Mouse (Mus musculus): ENCODE results near the gene Sumo1.

Gene Sumo1

DNA sequence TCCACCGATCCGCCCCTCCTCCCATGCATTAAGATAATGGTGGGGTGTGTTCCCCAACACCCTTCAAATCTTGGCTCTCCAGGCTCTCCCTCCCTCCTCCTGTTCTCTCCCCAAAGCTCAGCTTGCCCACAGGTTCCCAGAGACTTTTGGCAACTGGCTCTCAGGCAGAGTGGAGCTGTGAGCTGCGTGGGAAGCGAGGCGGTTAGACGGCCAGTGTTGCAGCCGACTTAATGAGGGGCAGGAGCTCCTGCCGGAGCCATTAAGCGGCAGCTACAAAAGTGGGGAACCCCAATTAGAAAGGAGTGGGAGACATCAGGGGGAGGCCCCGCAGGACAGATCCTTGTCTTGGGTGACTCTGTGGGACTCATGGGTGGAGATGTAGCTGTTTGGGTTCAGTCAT, 78.3 kb downstream of the Sumo1 start:
- DNase-seq: no peak

DNA sequence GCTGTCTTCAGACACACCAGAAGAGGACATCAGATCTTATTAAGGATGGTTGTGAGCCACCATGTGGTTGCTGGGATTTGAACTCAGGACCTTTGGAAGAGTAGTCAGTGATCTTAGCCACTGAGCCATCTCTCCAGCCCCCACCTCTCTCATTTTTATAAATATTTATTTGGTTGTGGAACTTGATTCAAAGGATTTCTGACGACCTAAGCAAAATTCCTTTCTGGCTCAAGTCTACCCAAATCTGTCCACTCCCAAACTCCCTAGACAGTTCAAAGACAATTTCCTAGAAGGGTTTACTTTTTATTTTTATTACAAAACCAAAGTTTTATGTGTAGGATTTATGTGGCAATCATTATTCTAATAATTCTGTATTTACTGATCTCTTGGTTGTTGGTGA, 81.4 kb downstream of the Sumo1 start:
- DNase-seq: no peak

DNA sequence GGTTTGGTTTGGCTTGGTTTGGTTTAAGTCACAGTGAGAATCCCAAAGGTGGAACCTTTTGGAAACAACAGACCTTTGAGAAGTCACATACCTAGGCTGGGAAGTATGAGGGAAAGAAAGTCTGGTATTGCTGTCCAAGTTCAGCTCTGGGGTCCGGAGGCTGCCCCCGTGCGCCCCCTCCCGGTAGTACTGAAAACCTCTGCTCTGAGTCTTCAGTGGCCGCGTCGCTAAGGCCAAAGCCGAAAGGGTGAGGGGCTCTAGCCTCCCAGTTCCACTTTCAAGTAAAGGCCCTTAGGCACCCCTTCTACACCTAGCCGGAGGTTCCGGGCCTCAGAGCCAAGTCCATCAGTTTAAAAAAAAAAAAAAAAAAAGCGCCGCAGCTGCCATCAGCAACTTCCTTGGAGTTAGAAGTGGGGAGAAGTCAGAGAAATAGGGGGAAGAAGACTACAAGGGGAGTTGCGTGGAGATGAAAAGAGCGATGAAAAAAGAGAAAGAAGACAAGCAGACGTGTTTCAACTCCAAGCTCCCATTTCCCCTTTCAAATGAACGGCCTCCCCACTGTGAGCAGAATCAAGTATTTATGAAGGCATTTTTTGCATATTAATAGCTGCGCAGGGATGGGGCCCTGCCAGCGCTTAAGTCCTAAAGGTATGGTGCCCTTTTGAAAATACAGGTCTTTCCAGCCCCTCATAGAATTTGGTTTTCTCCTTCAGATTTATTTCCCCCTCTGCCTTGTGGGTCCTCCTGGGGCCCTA, 85.8 kb downstream of the Sumo1 start:
- DNase-seq: peak; percentile 76

DNA sequence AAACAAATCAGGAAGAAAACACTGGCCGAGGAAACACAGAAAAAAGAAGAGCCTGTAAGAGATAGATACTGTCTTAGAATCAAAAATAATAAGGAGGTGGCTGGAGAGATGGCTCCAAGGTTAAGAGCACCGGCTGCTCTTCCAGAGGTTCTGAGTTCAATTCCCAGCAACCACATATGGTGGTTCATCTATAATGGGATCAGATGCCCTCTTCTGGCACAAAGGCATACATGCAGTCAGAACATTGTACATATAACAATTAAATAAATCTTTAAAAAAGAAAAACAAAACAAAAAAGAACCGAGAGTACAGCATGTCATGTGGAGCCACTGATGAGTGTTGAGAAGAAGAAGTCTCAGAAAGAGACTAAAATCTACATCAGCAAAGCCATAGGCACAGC, 89.8 kb downstream of the Sumo1 start:
- no peak for DNase-seq

DNA sequence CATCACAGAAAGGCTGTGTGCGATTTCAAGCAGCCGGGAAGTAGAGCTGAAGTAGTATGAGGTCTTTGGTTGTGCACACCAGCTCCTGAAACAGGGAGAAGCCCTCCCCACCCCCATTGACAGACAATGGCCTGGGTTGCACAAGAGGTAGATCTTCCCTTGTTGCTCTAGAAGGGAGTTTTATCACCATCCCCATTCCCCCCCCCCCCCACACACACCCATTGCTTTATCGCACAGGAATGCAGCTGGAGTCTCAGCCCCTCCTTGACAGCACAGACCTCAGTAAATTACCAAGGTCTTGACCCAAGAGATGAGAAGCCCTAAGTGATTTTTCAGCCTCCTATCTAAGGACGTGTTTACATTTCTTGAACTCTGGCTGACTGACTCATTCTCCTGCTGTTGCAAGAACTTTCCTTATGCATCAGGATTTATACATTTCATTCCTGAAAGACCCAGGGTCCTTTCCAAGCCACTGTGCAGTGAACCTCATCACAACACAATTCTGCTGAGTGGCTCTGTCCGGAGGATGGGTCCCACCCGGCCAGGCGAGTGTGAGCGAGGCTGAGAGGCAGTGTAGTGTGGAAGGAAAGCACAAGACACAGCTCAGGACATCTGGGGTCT, 90.4 kb downstream of the Sumo1 start:
- no peak for DNase-seq

DNA sequence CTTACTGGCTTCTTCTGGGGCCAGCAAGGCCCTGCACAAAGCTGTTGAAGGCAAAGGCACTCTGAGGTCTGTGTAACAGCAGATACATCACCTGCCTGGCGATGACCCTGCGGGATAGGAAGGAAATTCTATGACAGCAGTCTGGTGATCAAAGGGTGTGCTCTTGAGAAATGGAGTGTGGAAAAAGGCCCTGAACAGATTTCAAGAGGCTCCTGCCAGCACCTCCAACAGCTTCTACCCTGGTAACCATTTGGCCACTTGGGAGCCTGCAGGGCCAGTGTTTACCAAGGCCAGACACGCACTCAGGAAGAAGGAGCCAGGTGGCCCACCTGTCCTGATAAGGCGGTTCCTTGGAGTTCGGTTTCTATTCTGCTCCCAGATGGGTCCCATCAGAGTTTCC, 91.3 kb downstream of the Sumo1 start:
- DNase-seq: peak; percentile 58

DNA sequence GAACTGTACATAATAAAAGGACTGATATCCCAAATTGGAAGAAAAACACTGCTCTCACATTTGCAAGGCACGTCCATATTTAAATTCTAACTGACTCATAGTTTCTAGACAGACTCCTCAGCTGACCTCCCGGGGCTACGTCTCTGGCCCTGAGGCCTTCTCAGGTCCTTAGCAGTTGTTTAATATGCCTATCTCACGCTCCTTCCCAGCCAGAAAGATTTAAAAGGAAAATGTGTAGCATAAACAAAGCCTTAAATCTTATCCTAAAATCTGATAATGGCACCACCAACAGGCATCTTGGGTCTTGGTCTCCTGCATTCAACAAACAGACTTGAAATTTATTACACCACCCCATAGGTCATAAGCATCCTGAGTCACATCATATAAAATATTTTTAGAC, 91.9 kb downstream of the Sumo1 start:
- DNase-seq: no peak

DNA sequence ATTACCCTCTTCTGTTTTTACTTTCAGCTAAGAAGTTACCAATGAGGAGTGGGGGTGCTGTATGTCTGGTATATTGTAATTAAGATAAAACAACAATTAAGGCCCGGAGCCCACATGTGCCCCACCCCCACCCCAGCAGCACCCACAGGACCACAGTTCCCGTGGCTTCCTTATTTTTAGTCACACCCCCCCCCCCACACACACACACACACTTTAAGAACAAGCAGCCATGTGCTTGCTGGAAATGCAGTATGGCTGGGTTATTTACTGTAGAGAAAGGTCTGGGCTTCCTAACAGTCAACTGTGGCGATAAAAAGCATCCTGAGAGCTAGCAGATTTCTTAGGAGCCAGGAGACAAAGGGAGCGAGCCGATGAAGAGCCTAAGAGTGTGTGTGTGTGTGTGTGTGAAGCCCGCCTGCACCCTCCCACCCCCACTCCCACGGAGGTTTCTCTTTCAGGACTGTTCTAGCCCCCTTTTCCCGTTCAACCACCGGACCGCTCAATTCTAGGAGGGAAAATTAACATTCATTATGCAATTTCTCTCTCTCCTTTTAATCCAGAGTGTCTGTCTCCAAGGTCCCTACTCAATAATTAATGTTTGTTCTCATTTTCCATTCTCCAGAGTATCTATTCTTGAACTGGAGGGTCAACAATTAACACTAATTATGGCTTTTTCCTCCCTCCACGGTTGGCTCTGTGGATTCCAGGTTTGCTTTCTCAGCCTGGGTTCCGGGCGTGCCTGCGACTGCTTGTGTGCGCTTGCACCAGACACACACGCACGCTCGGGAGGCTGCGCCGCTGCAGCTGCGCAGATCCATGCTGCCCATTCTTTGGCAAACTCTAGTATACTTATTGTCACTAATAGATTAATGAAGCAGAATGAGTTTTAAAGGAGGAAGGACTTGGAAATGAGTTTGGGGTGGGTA, 96.1 kb downstream of the Sumo1 start:
- no peak for DNase-seq

DNA sequence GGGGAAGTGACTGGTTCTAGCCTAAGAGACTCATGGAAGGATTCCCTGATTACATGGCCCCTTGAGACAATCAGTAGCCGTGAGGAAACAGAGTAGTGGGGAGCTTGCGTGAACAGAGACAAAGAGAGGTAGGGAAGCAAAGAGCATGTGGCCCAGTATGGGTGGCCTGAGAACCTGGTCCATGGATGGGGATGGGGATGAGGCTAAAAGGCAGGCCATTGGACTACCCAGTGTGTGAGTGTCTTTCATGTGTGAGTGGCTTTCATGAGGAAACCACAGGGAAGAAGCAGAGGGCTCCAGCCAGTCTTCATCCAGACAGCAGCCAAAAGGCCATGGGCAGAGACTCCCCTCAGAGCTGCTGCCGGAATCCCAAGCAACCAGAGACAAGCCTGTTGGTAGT, 96.8 kb downstream of the Sumo1 start:
- no peak for DNase-seq

DNA sequence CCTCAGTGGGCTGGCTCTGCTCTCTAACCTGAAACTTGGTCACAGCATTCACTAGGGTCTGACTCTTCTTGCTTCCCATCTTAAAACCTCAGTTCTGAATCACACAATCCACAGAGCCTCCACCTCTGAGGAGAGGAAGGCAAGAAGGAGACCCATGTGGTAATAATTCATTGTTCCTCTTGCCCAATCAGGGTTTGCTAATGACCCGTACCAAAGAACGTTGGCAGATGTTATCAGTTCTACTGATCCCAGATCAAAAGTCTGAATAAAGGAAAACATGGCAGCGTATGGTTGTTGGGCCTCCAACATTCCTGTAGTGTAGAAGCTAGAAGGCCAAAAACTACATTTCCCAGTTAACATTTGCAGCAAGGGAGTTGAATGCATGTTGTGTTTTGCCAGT, 99.1 kb downstream of the Sumo1 start:
- no peak for DNase-seq

DNA sequence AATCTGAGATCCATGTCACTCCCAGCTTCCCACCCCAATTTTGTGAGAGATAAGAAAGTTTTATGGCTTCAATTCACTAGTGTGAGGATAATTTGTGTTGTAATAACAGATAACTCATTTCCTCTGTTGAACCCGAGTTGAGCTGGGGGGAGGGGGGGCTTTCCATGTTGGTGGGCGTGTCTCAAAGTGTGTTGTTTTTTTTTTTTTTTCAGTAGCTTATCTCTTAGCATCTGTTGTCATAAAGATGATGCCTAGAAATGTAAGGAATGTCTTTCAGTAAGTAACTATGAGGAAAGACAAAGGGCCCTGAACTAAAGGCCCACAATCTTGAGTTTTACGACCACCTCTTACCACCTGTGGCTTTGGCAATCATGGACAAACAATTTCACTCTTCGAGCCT, 99.9 kb downstream of the Sumo1 start:
- no peak for DNase-seq

DNA sequence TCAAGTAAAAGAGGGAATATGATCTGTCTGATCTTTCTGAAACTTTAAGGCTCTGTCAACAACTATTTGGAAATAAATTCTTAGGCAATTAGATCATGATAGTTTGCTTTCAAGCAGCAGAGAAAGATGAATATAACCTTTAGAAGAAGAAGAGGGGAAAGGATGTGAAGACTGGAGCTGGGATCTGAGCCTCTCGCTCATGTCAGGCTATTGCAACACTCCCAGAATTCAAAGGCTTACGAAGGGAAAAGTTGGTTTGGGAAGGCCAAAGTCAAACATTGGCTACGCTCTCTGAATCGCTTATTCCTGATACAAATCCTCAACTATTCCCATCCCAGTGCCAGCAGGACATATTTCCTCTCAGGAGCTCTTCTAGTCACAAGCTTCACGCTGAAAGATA, 101.3 kb downstream of the Sumo1 start:
- DNase-seq: no peak

DNA sequence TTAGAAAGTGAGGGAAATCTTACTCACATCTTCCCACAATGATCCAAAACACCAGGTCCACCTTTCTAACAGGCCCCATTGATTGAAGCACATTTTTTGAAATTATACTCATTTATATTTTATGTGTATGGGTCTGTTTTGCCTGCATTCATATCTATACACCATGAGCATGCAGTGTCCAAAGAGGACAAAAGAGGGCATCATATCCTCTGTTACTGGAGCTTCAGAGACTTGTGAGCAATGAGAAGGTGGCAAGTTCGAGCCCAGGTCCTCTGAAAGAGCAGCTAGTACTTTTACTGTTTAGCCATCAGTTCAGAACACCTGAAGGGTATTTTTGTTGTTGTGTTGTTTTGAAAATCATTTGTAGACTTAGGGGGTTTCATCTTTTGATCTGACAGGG, 102.4 kb downstream of the Sumo1 start:
- DNase-seq: no peak

DNA sequence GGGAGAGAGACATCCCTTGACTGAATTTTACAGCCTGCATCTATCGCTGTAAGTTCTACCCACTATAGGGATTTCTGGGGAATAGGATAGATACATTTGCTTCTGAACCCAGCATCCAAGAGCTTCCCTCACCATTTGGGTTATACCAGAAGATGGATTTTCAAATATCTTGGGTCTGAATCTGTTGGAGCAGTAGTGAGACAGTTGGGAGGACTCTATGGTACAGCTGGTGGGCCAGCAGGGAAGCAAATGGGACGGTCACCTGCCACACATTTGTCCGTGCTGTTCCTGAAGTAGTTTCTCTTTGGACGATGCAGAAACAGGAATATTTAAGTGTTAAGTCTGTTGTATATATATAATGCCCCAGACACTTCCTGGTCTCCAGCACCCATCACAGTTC, 103.1 kb downstream of the Sumo1 start:
- DNase-seq: no peak

DNA sequence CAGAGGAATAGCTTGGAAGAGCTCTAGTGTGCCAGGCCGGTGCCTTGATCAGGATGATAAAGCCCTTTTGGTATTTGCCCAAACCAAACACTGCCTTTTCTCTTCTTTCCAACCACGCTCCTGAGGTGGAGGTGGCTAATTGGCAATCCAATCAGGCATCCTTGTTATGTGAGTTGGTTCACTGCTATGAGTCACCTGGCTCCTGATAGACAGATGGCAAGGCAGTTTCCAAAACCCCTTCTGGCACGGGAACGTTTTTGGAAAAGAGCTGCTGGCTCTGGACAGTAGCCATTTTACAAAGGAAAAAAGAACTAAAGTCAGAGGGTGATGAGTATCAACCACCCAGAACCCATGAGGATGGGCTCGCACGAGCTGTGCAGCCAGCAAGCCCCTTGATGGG, 103.7 kb downstream of the Sumo1 start:
- no peak for DNase-seq

DNA sequence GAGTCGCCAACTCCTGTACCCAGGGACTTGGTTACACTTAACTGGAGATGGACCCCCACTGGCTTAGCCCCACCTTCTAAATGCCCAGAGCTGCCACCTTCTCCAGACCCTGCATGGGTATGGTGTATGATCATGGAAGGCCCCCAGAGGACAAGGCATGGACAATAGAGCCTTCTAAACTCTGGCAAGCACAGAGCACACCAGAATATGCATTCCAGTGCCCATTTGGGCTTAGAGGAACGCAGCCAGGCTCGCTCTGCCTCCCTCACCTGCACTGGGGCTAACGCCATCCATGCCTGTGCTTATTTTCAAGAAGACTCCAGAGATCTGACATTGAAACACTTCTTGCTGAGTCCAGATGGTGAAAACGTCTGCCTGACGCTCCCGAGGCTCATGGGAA, 104.4 kb downstream of the Sumo1 start:
- DNase-seq: no peak

DNA sequence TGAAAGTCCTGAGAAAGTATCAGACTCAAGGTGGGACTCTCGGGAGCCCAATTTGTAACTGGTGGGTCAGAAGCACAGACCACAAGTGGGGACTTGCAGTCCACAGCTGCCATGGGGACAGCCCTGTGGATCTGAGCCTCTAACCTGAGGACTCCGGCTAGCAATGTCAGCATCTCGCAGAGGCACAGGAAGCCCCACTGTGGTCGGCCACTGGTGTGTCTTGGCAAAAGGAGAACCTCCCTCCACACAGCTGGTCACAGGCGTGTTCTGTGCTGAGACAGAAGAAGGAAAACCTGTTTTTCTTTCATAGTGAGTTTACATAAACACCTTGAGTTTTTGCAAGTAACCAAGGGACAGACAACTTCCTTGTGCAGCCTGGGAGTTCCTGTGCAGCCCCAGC, 104.8 kb downstream of the Sumo1 start:
- DNase-seq: no peak

DNA sequence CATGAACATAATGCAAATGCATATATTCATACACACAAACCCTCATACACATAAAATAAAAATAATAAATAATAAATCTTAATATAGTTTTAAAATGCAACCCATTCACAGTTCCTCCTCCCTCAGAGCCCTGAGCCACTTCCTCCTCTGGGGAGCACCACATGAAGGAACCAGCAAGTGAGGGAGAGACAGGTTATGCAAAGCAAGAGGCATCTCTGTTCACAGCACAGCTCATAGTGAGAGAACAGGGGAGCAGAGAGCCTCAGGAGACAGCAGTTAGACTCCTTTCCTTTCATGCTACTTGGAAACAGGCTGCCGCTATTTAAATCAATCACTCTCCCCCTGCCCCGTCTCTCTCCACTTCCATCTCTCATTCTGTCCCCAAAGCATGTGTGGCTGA, 107.1 kb downstream of the Sumo1 start:
- no peak for DNase-seq

DNA sequence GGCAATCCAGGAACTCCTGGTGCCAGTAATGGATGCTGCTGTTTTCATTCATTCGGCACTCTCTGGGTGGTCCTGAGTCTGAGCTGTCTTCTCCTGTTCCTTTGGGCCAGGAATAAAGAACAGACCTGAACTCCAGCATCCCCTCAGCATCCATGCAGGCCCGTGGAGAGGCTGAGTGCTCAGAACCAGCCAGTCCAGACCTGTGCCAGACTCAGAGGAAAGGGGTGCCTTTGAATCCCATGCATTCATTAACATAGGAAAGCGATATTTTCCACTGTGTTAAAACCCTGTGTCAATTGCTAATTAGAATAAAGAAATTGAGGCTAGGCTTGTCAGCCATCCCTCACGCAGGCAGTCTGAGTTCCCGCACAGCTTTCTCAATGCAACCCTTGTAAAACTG, 116.9 kb downstream of the Sumo1 start:
- DNase-seq: no peak

DNA sequence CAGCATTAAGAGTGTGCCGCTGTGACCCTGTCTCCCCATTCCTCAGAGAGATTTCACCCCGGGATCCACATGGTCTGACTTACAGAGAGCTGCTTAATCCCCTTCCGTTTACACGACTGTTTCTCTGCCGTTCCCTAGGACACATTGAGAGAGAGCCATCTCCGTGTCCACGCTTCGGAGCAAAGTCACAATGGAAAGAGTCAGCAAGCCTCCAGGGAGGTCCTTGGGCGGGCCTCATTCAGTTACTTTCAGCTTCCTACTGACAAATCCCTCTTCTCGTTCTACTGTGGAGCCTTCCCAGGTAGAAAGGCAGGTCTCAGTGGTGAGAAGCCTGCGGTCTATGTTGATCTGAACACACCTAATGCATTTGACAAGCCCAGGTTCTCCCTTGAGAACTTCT, 119.6 kb downstream of the Sumo1 start:
- DNase-seq: peak; percentile 7

DNA sequence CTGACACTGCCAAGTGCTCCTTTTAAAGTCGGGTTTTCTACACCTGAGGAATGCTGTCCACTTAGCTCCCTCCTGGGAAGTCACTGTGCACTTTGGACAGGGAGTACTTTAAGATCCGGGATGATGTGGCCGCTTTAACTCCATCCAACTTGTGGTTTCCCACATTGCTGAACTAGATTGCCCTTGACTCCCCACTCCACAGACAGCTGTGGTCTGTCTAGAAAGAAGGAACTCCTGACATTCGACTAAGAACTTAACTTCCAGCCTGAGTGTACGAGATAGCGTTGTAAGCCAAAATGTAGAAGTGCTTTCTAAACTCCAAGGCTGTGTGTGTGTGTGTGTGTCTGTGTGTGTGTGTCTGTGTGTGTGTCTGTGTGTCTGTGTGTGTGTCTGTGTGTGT, 120.4 kb downstream of the Sumo1 start:
- DNase-seq: peak; percentile 29

DNA sequence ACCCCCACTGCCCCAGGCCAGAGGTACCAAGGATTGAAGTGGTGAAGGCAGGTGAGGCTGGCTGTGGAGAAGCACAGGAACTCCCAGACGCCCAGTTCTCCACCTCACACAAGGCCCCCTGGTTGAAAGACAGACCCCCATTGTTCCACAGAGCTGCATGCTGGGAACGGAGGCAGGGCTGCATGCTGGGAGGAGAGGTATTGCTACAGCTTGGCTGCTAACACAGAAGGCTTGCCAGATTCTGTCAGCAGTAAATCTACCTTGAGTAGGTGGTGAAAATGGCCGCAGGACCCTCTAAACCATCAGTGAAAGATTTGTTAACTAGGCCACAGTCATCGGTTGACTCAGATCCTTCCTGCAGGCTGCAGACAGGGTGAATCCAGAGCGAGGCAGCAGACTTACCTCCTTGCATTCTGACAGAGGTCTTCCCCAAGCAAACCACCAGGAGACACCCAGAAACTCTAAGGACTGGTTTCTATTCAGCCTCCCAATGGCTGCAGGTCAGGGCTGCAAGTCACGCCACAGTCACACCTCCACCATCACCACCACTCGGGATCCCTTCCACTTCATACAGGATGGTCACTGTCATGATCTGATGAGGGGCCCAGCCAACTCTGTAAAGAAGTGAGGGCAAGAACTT, 121.5 kb downstream of the Sumo1 start:
- DNase-seq: no peak

DNA sequence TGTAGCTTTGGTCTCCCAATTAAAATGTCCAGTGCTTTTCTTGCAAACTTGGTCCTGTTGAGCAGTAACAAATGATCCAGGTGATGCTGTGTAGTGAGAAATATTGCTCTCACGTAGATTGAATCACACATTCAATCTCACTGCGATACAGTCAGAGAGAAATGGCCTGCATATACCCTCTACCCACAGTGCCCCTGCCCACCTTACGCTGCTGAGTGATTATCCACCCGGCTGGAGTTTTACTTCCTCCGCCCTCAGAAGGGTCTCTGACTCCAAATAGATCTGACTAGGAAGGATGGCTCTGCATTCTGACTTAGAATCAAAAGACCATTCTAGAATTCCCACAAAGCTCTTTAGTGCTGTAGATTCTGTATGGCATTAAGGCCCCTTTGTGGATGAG, 122.1 kb downstream of the Sumo1 start:
- DNase-seq: no peak
